8 mouse cellular contexts compared by ENCODE assay signal in genomic region chr14:73324634-73325455, GRCm38 (mm10). TPM values are rescaled to one million over a fixed set of nuclear protein-coding genes. Genes with fewer than 3 reads are reported as not detected.
DNase-seq lines count a peak whose midpoint lies in the region; ATAC-seq and TF ChIP-seq lines count a peak whose summit lies in the region.

No protein-coding gene starts in this region.

- peaks cover 4% of the 10 kb centered on the region; the same call in 1 of the 2 replicates for H3K36me3 ChIP-seq in hindbrain, embryonic 15.5 days
- no peaks in the 10 kb centered on the region for H3K36me3 ChIP-seq in limb, embryonic 14.5 days (ENCODE audit: control insufficient read depth, insufficient read depth, low read length)
- no peaks in the 10 kb centered on the region for H3K36me3 ChIP-seq in midbrain, embryonic 15.5 days (replicated peaks)
- H3K36me3 ChIP-seq in stomach, embryonic 14.5 days (ENCODE audit: control insufficient read depth, insufficient read depth, low read length): no peaks in the 10 kb centered on the region

- peak overlapping the region; percentile 84 for H3K4me2 ChIP-seq in hindbrain, embryonic 15.5 days
- H3K4me2 ChIP-seq in limb, embryonic 14.5 days (replicated peaks; ENCODE audit: low read depth, low read length, severe bottlenecking): peak overlapping the region; percentile 95
- peak overlapping the region; percentile 62 for H3K4me2 ChIP-seq in midbrain, embryonic 15.5 days
- H3K4me2 ChIP-seq in stomach, embryonic 14.5 days (replicated peaks; ENCODE audit: low read depth, low read length): peak overlapping the region; percentile 80

- WGBS in hindbrain, embryonic 15.5 days: under 1% methylated on average over 42 of the region's 55 CpGs
- under 1% methylated on average over 44 of the region's 55 CpGs for WGBS in limb, embryonic 14.5 days
- WGBS in midbrain, embryonic 15.5 days: 0% methylated on average over 41 of the region's 55 CpGs
- under 1% methylated on average over 54 of the region's 55 CpGs for WGBS in stomach, embryonic 14.5 days

- peak overlapping the region; percentile 89 for H3K9ac ChIP-seq in hindbrain, embryonic 15.5 days
- peak overlapping the region; percentile 80 for H3K9ac ChIP-seq in limb, embryonic 14.5 days (ENCODE audit: low read depth, low read length, severe bottlenecking)
- H3K9ac ChIP-seq in midbrain, embryonic 15.5 days: peak overlapping the region; percentile 92
- peak overlapping the region; percentile 71 for H3K9ac ChIP-seq in stomach, embryonic 14.5 days (replicated peaks; ENCODE audit: low read depth, low read length)

- H3K4me1 ChIP-seq in hindbrain, embryonic 15.5 days (replicated peaks): peaks cover 25% of the 10 kb centered on the region
- no peaks in the 10 kb centered on the region for H3K4me1 ChIP-seq in limb, embryonic 14.5 days (ENCODE audit: control insufficient read depth, insufficient read depth, low read length)
- peaks cover 22% of the 10 kb centered on the region for H3K4me1 ChIP-seq in midbrain, embryonic 15.5 days
- peaks cover 6% of the 10 kb centered on the region; the same call in 1 of the 2 replicates for H3K4me1 ChIP-seq in stomach, embryonic 14.5 days (ENCODE audit: control insufficient read depth, insufficient read depth, low read length)

- ATAC-seq in hindbrain, embryonic 15.5 days (ENCODE audit: low FRiP score, low read depth): peak; percentile 49
- peak; percentile 56 for ATAC-seq in limb, embryonic 14.5 days (ENCODE audit: low FRiP score, low read depth)
- peak; percentile 71 for ATAC-seq in midbrain, embryonic 15.5 days (replicated peaks)
- peak; percentile 54 for ATAC-seq in stomach, embryonic 14.5 days (ENCODE audit: insufficient number of reproducible peaks, insufficient read depth, low FRiP score, low read depth)

- TF ChIP-seq CTCF in layer of hippocampus, adult 2 months (conservative IDR thresholded peaks at IDR 0.05): no peak

- H3K27me3 ChIP-seq in hindbrain, embryonic 15.5 days: no peaks in the 10 kb centered on the region
- H3K27me3 ChIP-seq in limb, embryonic 14.5 days (ENCODE audit: control insufficient read depth, insufficient read depth, low read length): no peaks in the 10 kb centered on the region
- no peaks in the 10 kb centered on the region for H3K27me3 ChIP-seq in midbrain, embryonic 15.5 days (replicated peaks)
- no peaks in the 10 kb centered on the region for H3K27me3 ChIP-seq in stomach, embryonic 14.5 days (ENCODE audit: control insufficient read depth, insufficient read depth, low read length)

- H3K4me3 ChIP-seq in layer of hippocampus, adult 2 months: peak overlapping the region; percentile 88
- H3K4me3 ChIP-seq in hindbrain, embryonic 15.5 days: peak overlapping the region; percentile 79
- H3K4me3 ChIP-seq in limb, embryonic 14.5 days (replicated peaks; ENCODE audit: low read length): peak overlapping the region; percentile 89
- H3K4me3 ChIP-seq in midbrain, embryonic 15.5 days: peak overlapping the region; percentile 71
- peak overlapping the region; percentile 74 for H3K4me3 ChIP-seq in stomach, embryonic 14.5 days (ENCODE audit: low read depth, low read length)

- H3K9me3 ChIP-seq in hindbrain, embryonic 15.5 days: no peaks in the 10 kb centered on the region
- H3K9me3 ChIP-seq in limb, embryonic 14.5 days (ENCODE audit: control insufficient read depth, low read length): no peaks in the 10 kb centered on the region
- H3K9me3 ChIP-seq in midbrain, embryonic 15.5 days: no peaks in the 10 kb centered on the region
- H3K9me3 ChIP-seq in stomach, embryonic 14.5 days (ENCODE audit: control insufficient read depth, low read depth, low read length): no peaks in the 10 kb centered on the region

- DNase-seq in layer of hippocampus, adult 2 months (ENCODE audit: low spot score in 2 of 2): peak in 1 of 2 experiments; percentile 35
- no peak for DNase-seq in layer of hippocampus, adult 9-11 months
- peak; percentile 77 for DNase-seq in cerebellum, adult 9-11 months
- peak; percentile 31 to 36 for DNase-seq in frontal cortex, postnatal 36 days (ENCODE audit: low spot score in 2 of 2)
- peak; percentile 26 for DNase-seq in limb, embryonic 14.5 days (ENCODE audit: low spot score)

- H3K27ac ChIP-seq in layer of hippocampus, adult 2 months: peak overlapping the region; percentile 95
- peak overlapping the region; percentile 96 for H3K27ac ChIP-seq in hindbrain, embryonic 15.5 days (replicated peaks)
- H3K27ac ChIP-seq in limb, embryonic 14.5 days (replicated peaks; ENCODE audit: low read depth, low read length): peak overlapping the region; percentile 82
- peak overlapping the region; percentile 97 for H3K27ac ChIP-seq in midbrain, embryonic 15.5 days
- peak overlapping the region; percentile 66 for H3K27ac ChIP-seq in stomach, embryonic 14.5 days (ENCODE audit: low read length)

- no peak for TF ChIP-seq POLR2A in limb, embryonic 14.5 days (IDR thresholded peaks at IDR 0.05; ENCODE audit: borderline replicate concordance, extremely low read depth, insufficient read depth, insufficient read length)

RNA-seq across cellular contexts. Expression of gene Rb1, which starts 0.8 kb away (rescaled TPM):
- 10 to 100 TPM; 32.0 to 40.5 TPM for total RNA-seq in layer of hippocampus, adult 2 months (2021)
- 25.7 and 27.5 TPM in 2 replicates for polyA plus RNA-seq in hindbrain, embryonic 15.5 days (2015; fragmentation: Nextera tagmentation; extraction: Ambion mirVana)
- polyA plus RNA-seq in limb, embryonic 14.5 days (2012; rRNA removed): 14.9 and 15.6 TPM in 2 replicates
- 29.6 and 31.0 TPM in 2 replicates for polyA plus RNA-seq in limb, embryonic 14.5 days (2014; fragmentation: Nextera tagmentation; extraction: Ambion mirVana)
- polyA plus RNA-seq in midbrain, embryonic 15.5 days (2015; fragmentation: Nextera tagmentation; extraction: Ambion mirVana): 28.0 and 30.2 TPM in 2 replicates
- 22.6 and 28.6 TPM in 2 replicates for polyA plus RNA-seq in stomach, embryonic 14.5 days (2014; fragmentation: Nextera tagmentation; extraction: Ambion mirVana)
